9 mouse cellular contexts compared by ENCODE assay signal in the genomic region with DNA sequence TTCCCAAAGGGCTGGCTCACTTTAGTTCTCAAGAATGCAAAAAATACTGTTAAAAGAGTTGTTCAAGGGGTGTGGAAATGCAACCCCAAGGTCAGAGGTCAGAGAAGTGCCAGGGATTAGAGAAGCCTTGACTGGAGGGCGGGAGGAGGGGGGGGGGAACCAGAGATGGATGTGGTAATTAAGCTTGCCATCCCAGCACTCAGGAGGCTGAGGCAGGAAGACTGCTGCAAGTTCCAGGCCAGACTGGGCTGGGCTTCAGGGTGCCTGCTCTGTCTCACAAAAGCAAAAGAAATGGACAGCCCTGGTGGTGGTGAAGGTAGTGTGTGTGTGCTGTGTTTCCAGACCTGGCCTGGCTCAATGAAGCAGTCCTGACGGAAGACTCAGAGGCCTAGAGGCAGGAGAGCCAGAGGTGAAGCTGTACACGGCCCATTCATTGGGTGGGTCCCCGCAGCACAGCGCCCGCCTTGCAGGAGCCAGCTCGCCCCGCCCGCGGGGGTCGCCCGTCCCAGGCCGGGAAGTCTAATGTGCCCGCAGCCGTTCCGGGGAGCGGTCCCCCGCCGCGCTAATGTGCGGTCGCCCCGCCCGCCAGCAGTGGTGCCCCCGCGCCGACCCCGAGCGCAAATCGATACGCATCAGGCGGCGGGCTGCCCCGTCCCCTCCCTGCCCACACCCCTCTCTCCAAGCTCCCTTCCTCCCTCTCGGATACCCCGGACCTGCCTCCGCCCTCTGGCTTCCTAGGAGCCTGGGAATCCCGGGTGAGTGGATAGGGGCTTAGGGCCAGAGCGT.
A peak's percentile ranks its signal among the peaks of the same experiment; 100 is the strongest.
DNase-seq lines count a peak whose midpoint lies in the region; ATAC-seq and TF ChIP-seq lines count a peak whose summit lies in the region.
"Had no signal": no experiment of that assay in that cellular context is flagged by ENCODE, and none has a peak within 500 bp of the region (broad histone marks: within the 10 kb centered on the region; RNA-seq: fewer than 3 reads in every experiment).

No protein-coding gene starts in this region.

- peaks cover 5 to 6% of the 10 kb centered on the region in 2 experiments; a peak in 2 of 4 replicates for H3K4me1 ChIP-seq in heart, embryonic 14.5 days (ENCODE audit: control insufficient read depth in 2 of 2, insufficient read depth in 2 of 2, low read length in 2 of 2)
- no peaks in the 10 kb centered on the region for H3K4me1 ChIP-seq in hindbrain, postnatal 0 days (ENCODE audit: insufficient read depth, low read length)
- peaks cover 6% of the 10 kb centered on the region; the same call in 1 of the 2 replicates for H3K4me1 ChIP-seq in midbrain, embryonic 15.5 days

- H3K27me3 ChIP-seq in heart, embryonic 14.5 days (ENCODE audit: control insufficient read depth, insufficient read depth, low read length): peaks cover 5% of the 10 kb centered on the region; the same call in 1 of the 2 replicates
- H3K27me3 ChIP-seq in hindbrain, postnatal 0 days (ENCODE audit: insufficient read depth, low read length): no peaks in the 10 kb centered on the region
- peaks cover 9% of the 10 kb centered on the region; the same call in 1 of the 2 replicates for H3K27me3 ChIP-seq in midbrain, embryonic 15.5 days (replicated peaks)

- no peaks in the 10 kb centered on the region for H3K9me3 ChIP-seq in heart, embryonic 14.5 days (ENCODE audit: control insufficient read depth, low read length)
- H3K9me3 ChIP-seq in hindbrain, postnatal 0 days (ENCODE audit: low read length): no peaks in the 10 kb centered on the region
- H3K9me3 ChIP-seq in midbrain, embryonic 15.5 days: no peaks in the 10 kb centered on the region

- WGBS in heart, embryonic 14.5 days: 5% methylated on average over 38 of the region's 39 CpGs
- WGBS in hindbrain, postnatal 0 days: 6% methylated on average over 39 of the region's 39 CpGs
- WGBS in midbrain, embryonic 15.5 days: 4% methylated on average over 39 of the region's 39 CpGs

- no peak overlapping the region for H3K27ac ChIP-seq in heart, embryonic 14.5 days (replicated peaks in 1 of 2; ENCODE audit: control insufficient read depth in 1 of 2, insufficient read depth in 1 of 2, low read depth in 2 of 2, low read length in 2 of 2)
- H3K27ac ChIP-seq in hindbrain, postnatal 0 days: no peak overlapping the region
- no peak overlapping the region for H3K27ac ChIP-seq in midbrain, embryonic 15.5 days

- no peak for DNase-seq in heart, adult 18-20 months
- DNase-seq in embryo, embryonic 9.5 days (ENCODE audit: extremely low spot score): peak; percentile 45
- no peak for DNase-seq in hindbrain, postnatal 0 days (ENCODE audit: low spot score)
- no peak for DNase-seq in adrenal gland, adult (ENCODE audit: inconsistent age in 2 of 2, low spot score in 1 of 2)
- no peak for DNase-seq in cerebellum, adult 9-10 months
- no peak for DNase-seq in B cell, adult 2 months
- DNase-seq: lung, adult 18-20 months had no signal

- H3K36me3 ChIP-seq in heart, embryonic 14.5 days (ENCODE audit: control insufficient read depth, insufficient read depth, low read length): no peaks in the 10 kb centered on the region
- H3K36me3 ChIP-seq in hindbrain, postnatal 0 days (ENCODE audit: insufficient read depth, low read length): no peaks in the 10 kb centered on the region
- no peaks in the 10 kb centered on the region for H3K36me3 ChIP-seq in midbrain, embryonic 15.5 days (replicated peaks)

- peak overlapping the region; percentile 67 for H3K9ac ChIP-seq in heart, embryonic 14.5 days (ENCODE audit: low read length)
- no peak overlapping the region for H3K9ac ChIP-seq in hindbrain, postnatal 0 days (replicated peaks; ENCODE audit: low read length)
- peak overlapping the region; percentile 25; the same call in 1 of the 2 replicates for H3K9ac ChIP-seq in midbrain, embryonic 15.5 days

- TF ChIP-seq CTCF in hindbrain, postnatal 0 days (IDR thresholded peaks at IDR 0.05; ENCODE audit: low read depth): no peak

- peak overlapping the region; percentile 36 to 38 for H3K4me3 ChIP-seq in heart, embryonic 14.5 days (ENCODE audit: control insufficient read depth in 1 of 2, insufficient read depth in 1 of 2, low read depth in 1 of 2, low read length in 2 of 2)
- 0 out of 2 replicates have a peak overlapping the region, but pooled peaks have one; percentile 11 for H3K4me3 ChIP-seq in hindbrain, postnatal 0 days (ENCODE audit: low read length)
- peak overlapping the region; percentile 32 for H3K4me3 ChIP-seq in midbrain, embryonic 15.5 days

- no peak for ATAC-seq in heart, embryonic 14.5 days (ENCODE audit: insufficient number of reproducible peaks, insufficient read depth, low FRiP score, low read depth)
- ATAC-seq in hindbrain, postnatal 0 days: peak; percentile 24; the same call in 1 of the 2 replicates
- ATAC-seq in midbrain, embryonic 15.5 days (replicated peaks): no peak

- peak overlapping the region; percentile 80 for H3K4me2 ChIP-seq in heart, embryonic 14.5 days (ENCODE audit: low read length)
- H3K4me2 ChIP-seq in hindbrain, postnatal 0 days (ENCODE audit: low read depth, low read length): peak overlapping the region; percentile 52
- H3K4me2 ChIP-seq in midbrain, embryonic 15.5 days: peak overlapping the region; percentile 63
